Comparison of ENCODE assay signal across 19 mouse cellular contexts in genomic region chr2:156084541-156084940, GRCm38 (mm10). TPM values are rescaled to one million over a fixed set of nuclear protein-coding genes. Genes with fewer than 3 reads are reported as not detected.
"Had no signal": no experiment of that assay in that cellular context is flagged by ENCODE, and none has a peak within 500 bp of the region (broad histone marks: within the 10 kb centered on the region; RNA-seq: fewer than 3 reads in every experiment).

No protein-coding gene starts in this region.

- H3K27ac ChIP-seq: lung, embryonic 15.5 days; macrophage; midbrain, embryonic 15.5 days; neural tube, embryonic 12.5 days; stomach, embryonic 15.5 days; stomach, postnatal 0 days had no signal

- DNase-seq: liver, postnatal 0 days; lung, adult 2 months; lung, postnatal 14 days; lung, postnatal 36 days; right cerebral cortex, postnatal 14 days; thymus, adult 2 months; thymus, postnatal 25 days; thymus, postnatal 4 days had no signal

- H3K4me3 ChIP-seq: lung, embryonic 15.5 days; megakaryocyte, embryonic 14.5 days; midbrain, embryonic 15.5 days; neural tube, embryonic 12.5 days; stomach, embryonic 15.5 days had no signal

RNA-seq across cellular contexts. Expression of gene Fer1l4, which starts 31.8 kb away (rescaled TPM):
- total RNA-seq: megakaryocyte progenitor cell, adult 5-6 weeks; midbrain, postnatal 0 days; monocyte, adult 5-6 weeks; neutrophil, adult 5-6 weeks had no signal
